Mouse (Mus musculus) stomach, embryonic 15.5 days (tissue): ENCODE data around the gene Tgfbr3. TPM values are rescaled to one million over a fixed set of nuclear protein-coding genes. Genes with fewer than 3 reads are reported as not detected.

Source experiments
- ATAC-seq: fragments of 200-750 bp; cut with Nextera tagmentation; 2 replicates; pipeline ENCODE4 v1.8.0; 2017; ENCODE audit warnings: low read depth, moderate number of reproducible peaks, moderate TSS enrichment; ENCODE audit not compliant: insufficient read depth, low FRiP score
- H3K27ac ChIP-seq: fragments of 300-500 bp; sonication (generic); 2 replicates; pipeline ENCODE4 v1.5.1; 2015; ENCODE audit warnings: mild to moderate bottlenecking, inconsistent platforms
- H3K27me3 ChIP-seq: fragments of 300-500 bp; sonication (generic); replicated peaks from 2 replicates; pipeline ENCODE4 v1.6.1; 2015; ENCODE audit warnings: inconsistent platforms
- H3K36me3 ChIP-seq: fragments of 300-500 bp; sonication (generic); 2 replicates; pipeline ENCODE4 v1.6.1; 2015; ENCODE audit warnings: inconsistent platforms
- H3K4me1 ChIP-seq: fragments of 300-500 bp; sonication (generic); 2 replicates; pipeline ENCODE4 v1.6.1; 2015; ENCODE audit warnings: inconsistent platforms
- H3K4me2 ChIP-seq: fragments of 300-500 bp; sonication (generic); 2 replicates; pipeline ENCODE4 v1.6.1; 2015; ENCODE audit warnings: mild to moderate bottlenecking, inconsistent platforms
- H3K4me3 ChIP-seq: fragments of 300-500 bp; sonication (generic); replicated peaks from 2 replicates; pipeline ENCODE4 v1.5.1; 2015; ENCODE audit warnings: inconsistent platforms
- H3K9ac ChIP-seq: fragments of 300-500 bp; sonication (generic); 2 replicates; pipeline ENCODE4 v1.6.1; 2015; ENCODE audit warnings: inconsistent platforms
- H3K9me3 ChIP-seq: fragments of 300-500 bp; sonication (generic); 2 replicates; pipeline ENCODE4 v1.6.1; 2016; ENCODE audit warnings: inconsistent platforms
- WGBS: fragments of 180-500 bp; shearing (Covaris S2); methylation state at CpG from one replicate; pipeline ENCODE4 v1.1.7; 2015; 5-methylcytosine and 5-hydroxymethylcytosine counted together
- polyA plus RNA-seq: library from polyadenylated mRNA; unstranded; fragments of >200 nt; fragmentation: Nextera tagmentation; extraction: Ambion mirVana; gene quantifications from 2 replicates; pipeline ENCODE4 v1.2.1, GENCODE M21; 2015

Tgfbr3 gene
- polyA plus RNA-seq, 1 experiment from 2014 or later = 20.3 TPM

- no peak overlapping the region for H3K9ac ChIP-seq
- ATAC-seq = no peak
- 0 out of 2 replicates have a peak overlapping the region, but pooled peaks have one; percentile 0 for H3K4me2 ChIP-seq
- no peaks in the 10 kb centered on the region for H3K36me3 ChIP-seq
- no peaks in the 10 kb centered on the region for H3K9me3 ChIP-seq
- H3K4me3 ChIP-seq = no peak overlapping the region
- WGBS = 50% methylated on average over 11 of the region's 11 CpGs
- peaks cover 51% of the 10 kb centered on the region for H3K4me1 ChIP-seq
- peak overlapping the region; percentile 55 for H3K27ac ChIP-seq
- no peaks in the 10 kb centered on the region for H3K27me3 ChIP-seq
Measured at GRCm38 (mm10) chr5:107272252-107273028, 17.0 kb downstream of the Tgfbr3 start.

GRCm38 (mm10) chr5:107269006-107269328 lies 20.5 kb downstream of the Tgfbr3 start:
- Histone ChIP-seq H3K4me1 (peaks cover 39% of the 10 kb centered on the region), H3K27me3 (no peaks in the 10 kb centered on the region), H3K4me2 (peak overlapping the region; percentile 42), H3K9ac (no peak overlapping the region), H3K9me3 (no peaks in the 10 kb centered on the region), H3K4me3 (peak overlapping the region; percentile 3; the same call in 1 of the 2 replicates), H3K27ac (peak overlapping the region; percentile 55), H3K36me3 (no peaks in the 10 kb centered on the region; the same call in 1 of the 2 replicates)
- 12% methylated on average over 6 of the region's 6 CpGs for WGBS
- peak; percentile 42; the same call in 1 of the 2 replicates for ATAC-seq

GRCm38 (mm10) chr5:107268121-107269005 lies 21.1 kb downstream of the Tgfbr3 start:
- Histone ChIP-seq H3K4me2 (peak overlapping the region; percentile 42), H3K27ac (peak overlapping the region; percentile 55), H3K27me3 (no peaks in the 10 kb centered on the region), H3K36me3 (peaks cover 1% of the 10 kb centered on the region; the same call in 1 of the 2 replicates), H3K4me1 (peaks cover 37% of the 10 kb centered on the region), H3K9me3 (no peaks in the 10 kb centered on the region), H3K4me3 (peak overlapping the region; percentile 3; the same call in 1 of the 2 replicates), H3K9ac (no peak overlapping the region; the same call in 1 of the 2 replicates)
- ATAC-seq = no peak
- 34% methylated on average over 16 of the region's 16 CpGs for WGBS

- Histone ChIP-seq H3K27me3 (no peaks in the 10 kb centered on the region), H3K9me3 (no peaks in the 10 kb centered on the region), H3K36me3 (peaks cover 3% of the 10 kb centered on the region; the same call in 1 of the 2 replicates), H3K4me1 (peaks cover 21% of the 10 kb centered on the region), H3K27ac (no peak overlapping the region), H3K4me2 (no peak overlapping the region), H3K4me3 (no peak overlapping the region), H3K9ac (no peak overlapping the region)
- no peak for ATAC-seq
- 78% methylated on average over 3 of the region's 3 CpGs for WGBS
Measured at GRCm38 (mm10) chr5:107266566-107266965, 22.9 kb downstream of the Tgfbr3 start.

GRCm38 (mm10) chr5:107264426-107265360 lies 24.7 kb downstream of the Tgfbr3 start:
- peaks cover 15% of the 10 kb centered on the region for H3K4me1 ChIP-seq
- H3K27me3 ChIP-seq = no peaks in the 10 kb centered on the region
- H3K9me3 ChIP-seq = no peaks in the 10 kb centered on the region
- 86% methylated on average over 16 of the region's 16 CpGs for WGBS
- peaks cover 3% of the 10 kb centered on the region; the same call in 1 of the 2 replicates for H3K36me3 ChIP-seq
- H3K27ac ChIP-seq = no peak overlapping the region
- no peak for ATAC-seq
- H3K4me2 ChIP-seq = no peak overlapping the region
- H3K9ac ChIP-seq = no peak overlapping the region
- no peak overlapping the region for H3K4me3 ChIP-seq

DNA sequence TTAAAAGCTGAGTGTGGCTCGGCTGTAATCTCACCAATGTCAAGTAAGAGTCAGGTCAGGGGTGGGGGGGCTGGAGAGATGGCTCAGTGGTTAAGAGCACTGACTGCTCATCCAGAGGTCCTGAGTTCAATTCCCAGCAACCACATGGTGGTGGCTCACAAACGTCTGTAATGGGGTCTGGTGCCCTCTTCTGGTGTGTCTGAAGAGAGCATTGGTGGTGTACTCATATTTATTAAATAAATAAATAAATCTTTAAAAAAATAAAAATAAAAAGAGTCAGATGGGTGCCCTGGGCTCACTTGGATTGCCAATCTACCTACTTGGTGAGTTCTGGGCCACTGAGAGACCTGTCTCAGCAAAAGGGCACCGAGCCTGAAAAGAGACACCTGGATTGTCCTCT lies 25.6 kb downstream of the Tgfbr3 start:
- Histone ChIP-seq H3K4me3 (no peak overlapping the region), H3K9me3 (no peaks in the 10 kb centered on the region), H3K27me3 (no peaks in the 10 kb centered on the region), H3K4me1 (peaks cover 9% of the 10 kb centered on the region), H3K9ac (no peak overlapping the region), H3K36me3 (peaks cover 8% of the 10 kb centered on the region; the same call in 1 of the 2 replicates), H3K27ac (no peak overlapping the region), H3K4me2 (no peak overlapping the region)
- no peak for ATAC-seq
- 90% methylated on average over 3 of the region's 3 CpGs for WGBS

DNA sequence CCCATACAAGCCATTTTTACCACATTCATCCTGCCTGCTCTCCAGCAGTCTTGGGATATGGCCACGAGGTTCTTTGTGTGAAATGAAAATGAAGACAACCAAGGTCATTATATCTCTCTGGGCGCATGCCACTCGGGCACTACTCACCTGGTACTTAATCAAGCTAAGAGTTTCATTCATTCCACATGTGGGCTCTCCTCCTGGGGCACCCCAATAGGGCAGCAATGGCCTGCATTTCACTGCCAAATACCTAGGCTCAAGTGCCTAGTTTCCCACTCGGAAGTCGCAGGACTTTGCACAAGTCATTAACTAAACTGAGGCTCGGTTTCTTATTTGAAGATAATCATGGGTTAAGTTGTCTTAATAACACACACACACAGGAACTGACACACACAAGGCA lies 27.5 kb downstream of the Tgfbr3 start:
- H3K36me3 ChIP-seq = peaks cover 8% of the 10 kb centered on the region; the same call in 1 of the 2 replicates
- H3K27ac ChIP-seq = no peak overlapping the region
- no peaks in the 10 kb centered on the region for H3K9me3 ChIP-seq
- no peak overlapping the region for H3K9ac ChIP-seq
- no peaks in the 10 kb centered on the region for H3K4me1 ChIP-seq
- H3K4me3 ChIP-seq = no peak overlapping the region
- 84% methylated on average over 6 of the region's 6 CpGs for WGBS
- H3K27me3 ChIP-seq = no peaks in the 10 kb centered on the region
- H3K4me2 ChIP-seq = no peak overlapping the region
- no peak for ATAC-seq

- H3K4me2 ChIP-seq = no peak overlapping the region
- no peak overlapping the region for H3K9ac ChIP-seq
- peaks cover 8% of the 10 kb centered on the region; the same call in 1 of the 2 replicates for H3K36me3 ChIP-seq
- H3K4me3 ChIP-seq = no peak overlapping the region
- no peaks in the 10 kb centered on the region for H3K27me3 ChIP-seq
- no peak overlapping the region for H3K27ac ChIP-seq
- no peaks in the 10 kb centered on the region for H3K4me1 ChIP-seq
- WGBS = 65% methylated on average over 10 of the region's 10 CpGs
- no peak for ATAC-seq
- H3K9me3 ChIP-seq = no peaks in the 10 kb centered on the region
Measured at GRCm38 (mm10) chr5:107260708-107261495, 28.5 kb downstream of the Tgfbr3 start.

GRCm38 (mm10) chr5:107259487-107260040 lies 29.9 kb downstream of the Tgfbr3 start:
- Histone ChIP-seq H3K9ac (no peak overlapping the region), H3K4me2 (no peak overlapping the region), H3K27ac (no peak overlapping the region), H3K27me3 (no peaks in the 10 kb centered on the region), H3K4me3 (no peak overlapping the region), H3K4me1 (no peaks in the 10 kb centered on the region), H3K9me3 (no peaks in the 10 kb centered on the region), H3K36me3 (peaks cover 8% of the 10 kb centered on the region; the same call in 1 of the 2 replicates)
- no peak for ATAC-seq
- WGBS = 71% methylated on average over 4 of the region's 4 CpGs

DNA sequence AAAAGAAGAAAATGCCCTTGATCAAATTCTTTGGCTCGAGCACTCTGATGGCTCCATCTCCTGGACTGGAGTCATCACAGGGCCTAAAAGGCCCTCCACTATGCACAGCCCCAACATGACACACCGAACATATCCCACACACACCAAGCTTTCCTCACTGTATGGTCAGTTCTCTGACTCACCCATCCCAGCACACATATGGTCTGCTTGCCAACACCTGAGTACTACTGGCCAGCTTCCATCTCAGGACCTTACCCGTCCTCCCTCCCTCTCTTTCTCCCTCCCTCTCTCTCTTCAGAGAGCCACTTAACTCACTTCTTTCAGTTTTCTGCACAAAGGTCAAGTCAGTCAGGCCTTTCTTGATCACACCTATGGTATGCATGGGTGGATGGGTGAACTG lies 36.0 kb downstream of the Tgfbr3 start:
- no peak overlapping the region for H3K27ac ChIP-seq
- H3K9ac ChIP-seq = no peak overlapping the region
- WGBS = 86% methylated on average over 3 of the region's 3 CpGs
- no peak overlapping the region for H3K4me2 ChIP-seq
- no peak overlapping the region for H3K4me3 ChIP-seq
- peaks cover 24% of the 10 kb centered on the region for H3K4me1 ChIP-seq
- H3K9me3 ChIP-seq = no peaks in the 10 kb centered on the region
- H3K36me3 ChIP-seq = no peaks in the 10 kb centered on the region; the same call in 1 of the 2 replicates
- ATAC-seq = no peak
- H3K27me3 ChIP-seq = no peaks in the 10 kb centered on the region
